8 mouse cellular contexts compared by ENCODE assay signal in the genomic region with DNA sequence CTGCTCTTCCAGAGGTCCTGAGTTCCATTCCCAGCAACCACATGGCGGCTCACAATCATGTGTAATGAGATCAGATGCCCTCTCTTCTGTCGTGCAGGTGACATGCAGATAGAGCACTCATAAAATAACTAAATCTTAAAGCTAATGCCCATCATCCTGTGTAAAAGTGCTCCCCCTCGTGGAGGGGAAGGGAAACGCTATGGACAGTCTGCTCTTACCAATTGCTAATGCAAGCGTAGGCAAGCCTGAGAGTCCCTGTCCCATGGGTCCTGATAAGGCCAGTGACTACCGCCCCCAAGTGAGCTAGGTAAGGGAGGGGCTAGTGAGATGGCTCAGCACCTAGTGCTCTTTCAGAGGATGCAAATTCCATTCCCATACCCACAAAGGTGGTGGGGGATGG. TPM values are rescaled to one million over a fixed set of nuclear protein-coding genes. Genes with fewer than 3 reads are reported as not detected.
DNase-seq lines count a peak whose midpoint lies in the region; ATAC-seq and TF ChIP-seq lines count a peak whose summit lies in the region.

No protein-coding gene starts in this region.

- no peak overlapping the region for H3K9ac ChIP-seq in liver, embryonic 14.5 days (replicated peaks)

- H3K27me3 ChIP-seq in G1E (ENCODE audit: insufficient read depth, low read length): peaks cover 5% of the 10 kb centered on the region; the same call in 1 of the 2 replicates
- no peaks in the 10 kb centered on the region for H3K27me3 ChIP-seq in liver, embryonic 14.5 days (ENCODE audit: control insufficient read depth, insufficient read depth, low read length)

- no peaks in the 10 kb centered on the region for H3K9me3 ChIP-seq in G1E (replicated peaks)
- H3K9me3 ChIP-seq in liver, embryonic 14.5 days (ENCODE audit: control insufficient read depth, low read length): no peaks in the 10 kb centered on the region

- 4% methylated on average over 6 of the region's 6 CpGs for WGBS in liver, embryonic 14.5 days (ENCODE audit: insufficient replicate concordance)

- H3K36me3 ChIP-seq in G1E (replicated peaks): peaks cover 58% of the 10 kb centered on the region
- no peaks in the 10 kb centered on the region; the same call in 1 of the 2 replicates for H3K36me3 ChIP-seq in liver, embryonic 14.5 days (replicated peaks; ENCODE audit: control insufficient read depth, insufficient read depth, low read depth)

- H3K4me1 ChIP-seq in G1E (ENCODE audit: insufficient read depth, low read depth, low read length): peaks cover 38% of the 10 kb centered on the region
- H3K4me1 ChIP-seq in liver, embryonic 14.5 days (replicated peaks; ENCODE audit: control insufficient read depth in 2 of 2, insufficient read depth in 2 of 2, low read length in 1 of 2): peaks cover 4% of the 10 kb centered on the region in 2 experiments; a peak in 2 of 4 replicates

- H3K4me2 ChIP-seq in liver, embryonic 14.5 days (ENCODE audit: low read depth): no peak overlapping the region

- no peak; the same call in 1 of the 2 replicates for TF ChIP-seq EP300 in liver, embryonic 14.5 days (IDR thresholded peaks at IDR 0.05; ENCODE audit: low read depth)

- H3K4me3 ChIP-seq in G1E (ENCODE audit: low read depth, low read length): no peak overlapping the region
- H3K4me3 ChIP-seq in liver, embryonic 14.5 days (ENCODE audit: insufficient read depth in 1 of 2, low read depth in 2 of 2, low read length in 2 of 2): no peak overlapping the region

- peak; percentile 95 for TF ChIP-seq CTCF in G1E (IDR thresholded peaks at IDR 0.05; ENCODE audit: low read depth, low read length)
- peak; percentile 96 for TF ChIP-seq CTCF in liver, embryonic 14.5 days (IDR thresholded peaks at IDR 0.05; ENCODE audit: low read depth)

- no peak for ATAC-seq in G1E (ENCODE audit: extremely low read depth, insufficient number of reproducible peaks, low FRiP score, poor library complexity, severe bottlenecking)
- peak; percentile 50 for ATAC-seq in liver, embryonic 14.5 days (ENCODE audit: insufficient read depth)

- intact Hi-C loops in heart, postnatal 14 days (cut with DNase I): loop anchor here (1.0 kb wide), 1 partner anchor 47 kb away; no protein-coding TSS in a partner anchor

- H3K27ac ChIP-seq in liver, embryonic 14.5 days: no peak overlapping the region

- peak; percentile 77 for DNase-seq in layer of hippocampus, adult 11-12 months (ENCODE audit: low spot score)
- DNase-seq in layer of hippocampus, adult 9-10 months (ENCODE audit: low spot score): no peak
- no peak for DNase-seq in G1E (ENCODE audit: low spot score)
- peak; percentile 87 for DNase-seq in c-Kit-positive CD71-positive TER-119-negative erythroid progenitor cells, embryonic 14.5 days (ENCODE audit: low read depth)
- DNase-seq in heart, postnatal 14 days: peak; percentile 73 to 81
- DNase-seq in liver, embryonic 14.5 days (ENCODE audit: low read depth in 3 of 3, low spot score in 3 of 3): peak; percentile 59 to 69 (median 68)
- peak; percentile 67 for DNase-seq in spleen, adult 12 weeks (ENCODE audit: low spot score)
- DNase-seq in frontal cortex, postnatal 14 days (ENCODE audit: low spot score in 2 of 2): no peak

RNA-seq across cellular contexts. Expression of gene Egfl8, which starts 3.2 kb away (rescaled TPM):
- total RNA-seq in G1E (2014; fragmentation: Nextera tagmentation): 1.5 TPM in 1 of 2 replicates, not detected in the other
- 0.29 and 0.93 TPM in 2 replicates for total RNA-seq in G1E (2017)
- polyA plus RNA-seq in G1E (2012): 0.80 and 1.1 TPM in 2 replicates
- total RNA-seq in heart, postnatal 14 days (2021): 1 to 10 TPM; 2.1 to 2.7 TPM
- polyA plus RNA-seq in liver, embryonic 14.5 days (2012; rRNA removed): 0.39 and 0.40 TPM in 2 replicates
- polyA plus RNA-seq in liver, embryonic 14.5 days (2014; fragmentation: Nextera tagmentation; extraction: Ambion mirVana): 0.10 and 0.27 TPM in 2 replicates

RNA-seq across cellular contexts. Expression of gene Ppt2, which starts 9.3 kb away (rescaled TPM):
- total RNA-seq in G1E (2014; fragmentation: Nextera tagmentation) (17.1 and 25.6 TPM in 2 replicates), G1E (2017) (5.5 and 5.8 TPM in 2 replicates)
- polyA plus RNA-seq in G1E (2012): 30.8 and 35.1 TPM in 2 replicates
- 10 to 100 TPM; 42.6 to 43.2 TPM for total RNA-seq in heart, postnatal 14 days (2021)
- polyA plus RNA-seq in liver, embryonic 14.5 days (2012; rRNA removed): 10.4 and 11.6 TPM in 2 replicates
- 10.5 and 12.9 TPM in 2 replicates for polyA plus RNA-seq in liver, embryonic 14.5 days (2014; fragmentation: Nextera tagmentation; extraction: Ambion mirVana)

RNA-seq across cellular contexts. Expression of gene Prrt1, which starts 10.3 kb away (rescaled TPM):
- not detected in 2 replicates for total RNA-seq in G1E (2014; fragmentation: Nextera tagmentation)
- total RNA-seq in G1E (2017): not detected in 2 replicates
- polyA plus RNA-seq in G1E (2012): not detected in 2 replicates
- 1 to 10 TPM; 1.9 to 3.1 TPM for total RNA-seq in heart, postnatal 14 days (2021)
- polyA plus RNA-seq in liver, embryonic 14.5 days (2012; rRNA removed): 0.04 and 0.11 TPM in 2 replicates
- not detected in 2 replicates for polyA plus RNA-seq in liver, embryonic 14.5 days (2014; fragmentation: Nextera tagmentation; extraction: Ambion mirVana)

RNA-seq across cellular contexts. Expression of gene Agpat1, which starts 14.9 kb away (rescaled TPM):
- 96.3 and 96.4 TPM in 2 replicates for total RNA-seq in G1E (2014; fragmentation: Nextera tagmentation)
- 24.7 and 25.8 TPM in 2 replicates for total RNA-seq in G1E (2017)
- polyA plus RNA-seq in G1E (2012): 163 and 165 TPM in 2 replicates
- total RNA-seq in heart, postnatal 14 days (2021): 10 to 100 TPM; 56.3 to 57.9 TPM
- 35.9 and 45.5 TPM in 2 replicates for polyA plus RNA-seq in liver, embryonic 14.5 days (2012; rRNA removed)
- 19.0 and 21.4 TPM in 2 replicates for polyA plus RNA-seq in liver, embryonic 14.5 days (2014; fragmentation: Nextera tagmentation; extraction: Ambion mirVana)

RNA-seq across cellular contexts. Expression of gene Rnf5, which starts 15.5 kb away (rescaled TPM):
- total RNA-seq in G1E (2014; fragmentation: Nextera tagmentation): 92.0 and 103 TPM in 2 replicates
- 17.4 and 17.7 TPM in 2 replicates for total RNA-seq in G1E (2017)
- 63.3 and 70.8 TPM in 2 replicates for polyA plus RNA-seq in G1E (2012)
- total RNA-seq in heart, postnatal 14 days (2021): 10 to 100 TPM; 33.6 to 35.4 TPM
- 51.5 and 61.2 TPM in 2 replicates for polyA plus RNA-seq in liver, embryonic 14.5 days (2012; rRNA removed)
- polyA plus RNA-seq in liver, embryonic 14.5 days (2014; fragmentation: Nextera tagmentation; extraction: Ambion mirVana): 59.6 and 66.4 TPM in 2 replicates

Comparison
In these comparisons a context has a peak if more than half of its experiments do, and no peak if none do; other contexts are left out.
1. DNase-seq: peak in layer of hippocampus, adult 11-12 months (single experiment), c-Kit-positive CD71-positive TER-119-negative erythroid progenitor cells, embryonic 14.5 days (single experiment), heart, postnatal 14 days (2 of 2), liver, embryonic 14.5 days (3 of 3) and spleen, adult 12 weeks (single experiment); none in layer of hippocampus, adult 9-10 months (single experiment), G1E (single experiment) and frontal cortex, postnatal 14 days (0 of 2).